Mouse (Mus musculus) ES-Bruce4 (cell line): ENCODE measurements at regions not wholly inside any gene's neighbourhood (a gene's known extent, or its start where the extent isn't known, plus 50 kb on each side); places are given as distances from the start of the nearest gene placed in this dataset.
A peak's percentile ranks its signal among the peaks of the same experiment; 100 is the strongest.

Experiments
- H3K27ac ChIP-seq: 2 replicates; pipeline ENCODE4 v1.5.1; 2012; ENCODE audit warnings: low read length, inconsistent platforms; ENCODE audit not compliant: insufficient read depth
- H3K27me3 ChIP-seq: 2 replicates; pipeline ENCODE4 v1.6.1; 2012; ENCODE audit warnings: mild to moderate bottlenecking, low read length, inconsistent platforms; ENCODE audit not compliant: control insufficient read depth, poor library complexity, insufficient read depth, severe bottlenecking
- H3K36me3 ChIP-seq: 2 replicates; pipeline ENCODE4 v1.6.1; 2012; ENCODE audit warnings: inconsistent platforms, mild to moderate bottlenecking, low read length, moderate library complexity; ENCODE audit not compliant: control insufficient read depth, poor library complexity, insufficient read depth, severe bottlenecking
- H3K4me1 ChIP-seq: one replicate; pipeline ENCODE4 v1.8.1; 2011; ENCODE audit warnings: low read length; ENCODE audit not compliant: control insufficient read depth, insufficient read depth
- H3K4me3 ChIP-seq: 2 replicates; pipeline ENCODE4 v1.5.1; 2011; ENCODE audit warnings: low read depth, mild to moderate bottlenecking, low read length
- H3K9ac ChIP-seq: 2 replicates; pipeline ENCODE4 v1.6.1; 2012; ENCODE audit warnings: low read depth, mild to moderate bottlenecking, inconsistent platforms; ENCODE audit not compliant: poor library complexity, severe bottlenecking
- H3K9me3 ChIP-seq: replicated peaks from 2 replicates; pipeline ENCODE4 v1.6.1; 2012; ENCODE audit warnings: mild to moderate bottlenecking, low read length, inconsistent platforms; ENCODE audit not compliant: control insufficient read depth, poor library complexity, insufficient read depth, severe bottlenecking
- CTCF ChIP-seq: IDR thresholded peaks from one replicate; pipeline ENCODE4 v1.8.1; 2011; ENCODE audit warnings: low read depth, low read length
- EP300 ChIP-seq: IDR thresholded peaks from 2 replicates; pipeline ENCODE4 v1.6.1; 2011; ENCODE audit warnings: low read depth, low read length; ENCODE audit not compliant: insufficient read depth
- POLR2A ChIP-seq: IDR thresholded peaks from one replicate; pipeline ENCODE4 v1.8.1; 2011; ENCODE audit warnings: low read length; ENCODE audit not compliant: insufficient read depth

DNA sequence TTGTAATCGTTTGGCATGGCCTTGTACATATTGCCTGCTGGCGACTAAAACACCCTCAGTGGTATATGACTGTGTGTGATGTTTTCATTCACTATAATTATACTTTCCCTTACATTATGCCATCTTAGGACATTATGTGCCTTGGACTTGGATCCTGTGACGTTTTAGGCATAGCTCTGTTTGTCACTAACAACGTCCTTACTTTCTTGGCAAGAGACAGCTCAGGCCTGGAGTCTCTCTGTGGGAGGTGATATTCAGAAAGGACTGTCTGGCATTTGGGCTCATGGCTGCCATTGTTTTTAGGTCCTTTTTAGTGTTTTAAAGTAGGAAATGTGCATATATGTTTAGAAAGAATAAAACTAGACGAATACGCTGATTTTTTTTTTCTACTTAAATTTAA, 158.5 kb downstream of the Adra2a start:
- Histone ChIP-seq H3K27me3 (no peaks in the 10 kb centered on the region), H3K9me3 (no peaks in the 10 kb centered on the region), H3K4me3 (no peak overlapping the region), H3K9ac (no peak overlapping the region), H3K36me3 (no peaks in the 10 kb centered on the region), H3K4me1 (no peaks in the 10 kb centered on the region), H3K27ac (no peak overlapping the region)
- no peak for TF ChIP-seq CTCF
- TF ChIP-seq POLR2A = no peak
- TF ChIP-seq EP300 = no peak

DNA sequence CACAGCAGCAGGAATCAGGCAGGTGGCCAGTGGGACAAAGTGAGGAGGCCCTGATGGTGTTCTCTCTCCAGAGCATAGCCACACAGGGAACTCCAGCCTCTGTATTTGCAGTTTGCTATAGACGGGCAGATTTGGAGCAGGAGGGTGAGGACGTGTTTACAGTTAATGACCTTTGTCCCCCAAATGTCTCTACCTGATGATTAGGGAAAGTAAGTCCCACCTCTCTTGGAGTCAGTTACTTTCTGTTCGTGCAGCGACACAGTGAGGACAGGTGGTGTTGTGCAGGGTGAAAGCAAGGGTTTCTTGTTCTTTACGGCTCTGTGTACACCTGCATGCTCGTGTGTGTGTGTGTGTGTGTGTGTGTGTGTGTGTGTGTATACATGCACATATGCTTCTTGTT, 162.9 kb downstream of the Adra2a start:
- no peak overlapping the region for H3K4me3 ChIP-seq
- no peaks in the 10 kb centered on the region for H3K4me1 ChIP-seq
- H3K27ac ChIP-seq = no peak overlapping the region
- H3K27me3 ChIP-seq = no peaks in the 10 kb centered on the region
- TF ChIP-seq POLR2A = no peak
- no peak for TF ChIP-seq CTCF
- TF ChIP-seq EP300 = no peak
- H3K9me3 ChIP-seq = no peaks in the 10 kb centered on the region
- H3K9ac ChIP-seq = no peak overlapping the region
- H3K36me3 ChIP-seq = no peaks in the 10 kb centered on the region

DNA sequence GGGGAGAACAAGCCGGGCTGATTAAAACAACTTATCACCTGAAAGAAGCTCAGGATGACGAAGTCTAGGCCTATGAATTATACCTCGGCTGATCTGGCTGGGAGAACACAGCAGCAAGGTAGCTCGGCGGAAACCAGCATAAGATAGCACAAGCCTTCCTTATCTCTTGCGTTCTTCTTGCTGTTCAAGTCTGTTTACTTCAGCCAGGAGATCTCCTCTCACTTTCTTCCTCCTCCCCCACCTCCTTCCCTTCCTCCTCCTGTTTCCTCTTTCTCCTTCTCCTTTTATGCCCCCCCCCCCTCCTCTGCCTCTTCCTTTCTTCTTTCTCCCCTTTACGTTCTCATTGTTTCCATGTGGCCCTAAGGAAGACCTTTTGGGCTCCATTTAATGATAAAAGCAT, 168.2 kb downstream of the Adra2a start:
- no peak for TF ChIP-seq POLR2A
- no peak for TF ChIP-seq CTCF
- TF ChIP-seq EP300 = no peak
- no peaks in the 10 kb centered on the region for H3K36me3 ChIP-seq
- H3K27me3 ChIP-seq = no peaks in the 10 kb centered on the region
- H3K4me3 ChIP-seq = no peak overlapping the region
- no peak overlapping the region for H3K27ac ChIP-seq
- H3K4me1 ChIP-seq = no peaks in the 10 kb centered on the region
- H3K9me3 ChIP-seq = no peaks in the 10 kb centered on the region
- H3K9ac ChIP-seq = no peak overlapping the region

DNA sequence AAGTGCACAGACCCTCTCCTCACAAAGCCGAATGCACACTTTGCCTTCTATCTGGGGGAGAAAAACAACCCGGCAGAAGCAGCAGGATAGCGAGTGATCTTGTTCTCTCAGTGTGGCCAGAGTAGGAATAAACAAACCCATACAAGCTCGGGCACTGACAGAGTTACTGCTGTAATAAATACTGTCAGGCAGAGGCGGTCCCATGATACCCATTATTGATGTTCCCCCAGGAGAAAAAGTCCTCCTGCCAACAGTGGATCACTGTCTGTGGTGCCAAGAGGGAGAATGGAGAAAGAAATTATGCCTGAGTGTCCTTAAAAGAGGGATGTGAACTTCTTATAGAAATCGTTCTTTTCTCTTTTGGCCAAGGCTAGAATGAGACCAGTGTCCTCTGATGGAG, 200.2 kb downstream of the Adra2a start:
- TF ChIP-seq CTCF (no peak), EP300 (no peak), POLR2A (no peak)
- Histone ChIP-seq H3K9ac (no peak overlapping the region), H3K36me3 (no peaks in the 10 kb centered on the region), H3K4me3 (no peak overlapping the region), H3K4me1 (no peaks in the 10 kb centered on the region), H3K9me3 (no peaks in the 10 kb centered on the region), H3K27ac (no peak overlapping the region), H3K27me3 (no peaks in the 10 kb centered on the region)

DNA sequence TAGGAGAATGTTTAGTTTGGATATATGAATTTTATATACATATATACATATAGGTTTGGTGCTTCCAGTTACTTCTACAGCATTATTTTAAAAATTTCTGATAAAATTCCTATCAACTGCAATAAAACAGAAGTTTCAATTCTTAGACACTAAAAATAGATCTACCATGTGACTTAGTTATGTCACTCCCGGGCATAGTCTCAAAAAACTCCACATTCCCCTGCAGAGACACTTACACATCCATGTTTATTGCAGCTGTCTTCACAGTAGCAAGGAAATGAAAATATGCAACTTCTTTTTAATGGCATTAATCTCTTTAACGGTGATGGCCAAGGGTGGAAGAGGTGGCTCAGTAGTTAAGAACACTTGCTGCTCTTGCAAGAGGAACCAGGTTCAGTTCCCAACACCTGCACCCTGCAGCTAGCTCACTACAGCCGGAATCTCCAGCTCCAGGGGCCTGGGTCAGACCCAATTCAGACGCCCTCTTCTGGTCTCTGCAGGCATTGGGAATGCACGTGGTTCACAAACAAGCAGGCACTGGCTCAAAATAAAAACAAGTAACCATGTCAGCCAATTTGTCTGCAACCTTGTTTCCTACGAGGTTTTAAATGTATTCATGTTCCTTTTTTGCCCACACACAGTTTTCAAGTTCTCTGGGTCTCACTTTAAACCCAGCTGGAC, 204.4 kb downstream of the Adra2a start:
- no peaks in the 10 kb centered on the region for H3K27me3 ChIP-seq
- H3K9ac ChIP-seq = no peak overlapping the region
- TF ChIP-seq POLR2A (no peak), EP300 (no peak), CTCF (peak; percentile 60)
- H3K4me1 ChIP-seq = no peaks in the 10 kb centered on the region
- H3K4me3 ChIP-seq = no peak overlapping the region
- H3K36me3 ChIP-seq = no peaks in the 10 kb centered on the region
- no peaks in the 10 kb centered on the region for H3K9me3 ChIP-seq
- H3K27ac ChIP-seq = no peak overlapping the region

DNA sequence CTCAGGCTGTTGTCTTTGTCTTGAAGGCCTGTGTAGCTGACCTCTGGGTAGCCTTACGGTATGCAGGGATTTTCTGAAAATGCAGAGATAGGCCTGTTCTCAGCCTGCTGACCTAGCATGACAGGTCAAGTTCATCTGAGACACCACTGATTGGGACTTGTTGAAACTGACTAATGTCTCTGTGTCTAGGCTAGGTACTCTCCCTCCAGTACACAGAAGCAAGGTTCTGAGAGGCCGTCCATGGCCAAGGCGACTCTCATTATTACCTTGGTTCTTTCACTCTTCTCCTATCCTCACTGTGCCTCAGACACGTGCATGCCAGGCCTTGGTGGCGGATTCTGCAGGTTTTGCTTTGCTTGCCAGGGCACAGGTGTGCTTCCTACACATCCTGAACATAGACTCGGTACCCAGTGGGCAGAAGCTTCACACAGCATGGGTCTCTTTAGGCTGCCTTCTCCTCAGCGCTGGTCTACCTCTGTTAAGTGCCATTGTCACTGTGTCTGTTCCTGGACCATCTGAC, 208.3 kb downstream of the Adra2a start:
- TF ChIP-seq POLR2A (no peak), CTCF (no peak), EP300 (no peak)
- H3K4me3 ChIP-seq = no peak overlapping the region
- H3K9me3 ChIP-seq = no peaks in the 10 kb centered on the region
- H3K27me3 ChIP-seq = no peaks in the 10 kb centered on the region
- no peak overlapping the region for H3K9ac ChIP-seq
- no peaks in the 10 kb centered on the region for H3K4me1 ChIP-seq
- no peak overlapping the region for H3K27ac ChIP-seq
- H3K36me3 ChIP-seq = no peaks in the 10 kb centered on the region
